Mouse (Mus musculus) lung, postnatal 25 days (tissue): ENCODE measurements around the gene Rtca.

ENCODE experiments used
- DNase-seq: peaks from one replicate; pipeline ENCODE4 v3.0.0; 2022; ENCODE audit warnings: low spot score

The Rtca gene

GRCm38 (mm10) chr3:116476686-116477298 lies 31.2 kb downstream of the Rtca start:
- DNase-seq = peak; percentile 8

DNA sequence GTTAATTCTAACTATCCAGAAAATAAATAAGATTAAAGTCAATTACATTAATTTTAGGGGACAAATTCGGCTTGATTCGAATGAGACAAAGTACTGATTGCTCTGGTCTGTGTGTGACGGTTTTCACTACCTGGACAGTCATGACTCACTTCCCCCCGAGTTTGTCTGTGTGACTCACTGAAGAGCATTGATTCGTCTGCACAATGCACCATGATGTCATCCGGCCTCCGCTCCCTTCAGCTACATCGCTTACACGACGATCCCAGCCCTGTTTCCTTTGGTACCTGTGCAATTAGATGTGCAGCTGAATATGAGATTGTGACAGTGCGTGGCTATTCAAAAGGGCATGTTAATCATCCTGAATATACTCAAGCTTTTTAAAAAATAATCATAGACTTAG lies 33.4 kb downstream of the Rtca start:
- no peak for DNase-seq

DNA sequence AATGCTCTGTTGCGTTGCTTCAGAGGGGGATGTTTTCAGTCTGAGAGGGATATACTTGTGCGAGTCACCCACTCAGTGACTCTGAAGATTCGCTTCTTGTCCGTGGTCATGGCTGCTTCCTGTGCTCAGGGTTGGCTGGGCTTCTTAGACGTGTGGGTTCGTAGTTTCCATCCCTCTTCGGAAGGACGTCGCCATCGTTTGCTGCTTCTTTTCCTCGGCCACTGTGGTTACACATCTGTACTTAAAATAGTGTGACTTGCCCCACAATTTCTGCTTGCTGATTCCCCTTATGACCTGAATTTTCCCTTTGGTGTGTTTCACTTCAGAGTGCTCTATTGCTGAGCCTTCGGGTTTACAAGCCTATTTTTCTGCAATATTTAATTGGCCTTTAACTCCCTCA lies 42.3 kb downstream of the Rtca start:
- DNase-seq = no peak

DNA sequence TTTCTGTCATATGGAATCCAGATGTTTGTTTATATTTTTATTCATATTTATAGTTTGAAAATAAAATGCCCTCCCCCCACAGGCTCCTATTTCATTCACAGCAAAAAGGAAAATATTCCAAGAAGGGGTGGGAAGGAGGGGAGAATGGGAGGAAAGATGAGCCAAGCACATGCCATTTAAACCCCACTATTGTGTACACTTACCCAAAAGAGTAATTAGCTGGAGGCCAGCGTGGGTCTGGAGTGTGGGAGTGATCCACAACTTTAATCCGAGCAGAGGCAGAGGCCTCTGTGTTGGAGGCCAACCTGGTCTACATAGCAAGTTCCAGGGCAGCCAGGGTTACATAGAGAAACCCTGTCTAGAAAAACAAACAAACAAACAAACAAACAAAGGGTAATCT lies 43.7 kb downstream of the Rtca start:
- no peak for DNase-seq

- no peak for DNase-seq
These were observed 47.0 kb downstream of the Rtca start for GRCm38 (mm10) chr3:116461053-116461452.

DNA sequence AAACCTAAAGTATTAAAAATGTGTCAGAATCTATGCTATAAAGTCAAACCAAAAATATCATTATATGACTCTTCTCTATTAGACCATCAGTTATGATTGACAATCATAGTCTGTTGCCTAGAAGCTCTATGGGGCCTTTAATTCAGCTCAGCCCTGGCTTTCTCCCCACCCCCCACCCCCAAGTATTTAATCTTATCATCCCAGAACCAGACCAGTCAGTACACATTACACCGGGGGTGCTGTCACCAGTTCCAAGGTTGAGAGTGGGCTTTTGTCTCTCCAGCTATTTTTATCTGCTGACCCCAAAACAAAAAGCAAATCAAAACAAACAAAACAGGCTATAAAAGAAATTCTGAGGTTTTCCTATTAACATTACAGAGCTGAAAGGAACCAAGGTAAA lies 53.5 kb downstream of the Rtca start:
- no peak for DNase-seq

DNA sequence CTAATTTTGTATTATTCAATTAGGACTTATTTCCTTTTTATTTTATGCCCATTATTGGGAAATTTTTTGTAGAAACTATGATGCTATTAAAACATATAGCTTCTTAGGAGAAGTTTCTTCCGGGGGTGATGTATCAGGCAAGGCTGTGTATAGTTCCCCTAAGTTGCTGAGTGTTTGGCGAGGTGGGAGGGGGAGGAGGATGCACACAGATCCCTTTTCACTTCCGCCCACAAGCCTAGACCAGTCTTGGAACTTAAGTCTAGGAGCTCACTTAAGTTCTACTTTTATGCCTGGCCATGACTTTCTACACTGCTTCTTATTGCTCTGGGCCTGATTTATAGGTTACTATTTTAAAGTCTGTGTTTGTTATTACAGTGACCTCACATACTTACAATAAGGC lies 57.3 kb downstream of the Rtca start:
- DNase-seq = no peak

DNA sequence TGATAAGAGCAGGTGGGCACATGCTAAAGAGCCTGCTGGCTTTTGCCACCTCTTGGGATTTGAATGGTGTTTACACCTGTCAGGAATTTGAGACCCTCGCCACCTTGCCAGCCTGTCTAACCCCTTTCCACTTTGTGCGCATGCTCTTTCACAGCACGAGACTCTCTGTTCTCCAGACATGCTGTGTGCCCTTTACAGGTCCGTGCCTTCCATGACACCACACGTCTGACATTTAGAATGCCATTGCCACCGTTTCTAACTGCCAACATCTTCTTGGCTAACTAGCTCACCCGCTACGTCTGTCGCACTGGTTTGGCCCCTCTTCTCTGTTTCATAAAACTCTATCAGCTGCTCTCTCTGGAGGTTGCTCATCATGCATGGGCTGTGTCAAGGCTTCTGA lies 63.7 kb downstream of the Rtca start:
- no peak for DNase-seq

DNA sequence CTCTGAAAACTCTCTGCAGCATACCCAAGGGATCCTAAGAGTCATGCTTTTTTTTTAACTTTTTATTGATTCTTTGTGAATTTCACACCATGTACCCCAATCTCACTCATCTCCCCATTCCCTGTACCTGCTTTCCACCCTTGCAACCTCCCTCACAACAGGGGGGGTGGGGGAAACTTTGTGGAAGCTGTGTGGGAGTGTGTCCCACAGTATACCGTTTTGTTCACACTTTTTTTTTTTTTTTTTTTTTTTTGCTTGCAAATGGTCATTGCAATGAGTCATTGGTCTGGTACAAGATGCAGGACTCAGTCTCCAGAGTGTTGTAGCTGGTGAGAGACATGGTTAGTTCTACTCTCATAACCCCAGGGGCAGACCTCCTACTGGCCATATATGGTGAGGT lies 65.2 kb downstream of the Rtca start:
- no peak for DNase-seq

- DNase-seq = no peak
These were observed 66.3 kb downstream of the Rtca start for GRCm38 (mm10) chr3:116441518-116442205.

- no peak for DNase-seq
These were observed 67.7 kb downstream of the Rtca start for GRCm38 (mm10) chr3:116440066-116440997.
